Mouse (Mus musculus): ENCODE measurements around the gene Ndufb5. TPM values are rescaled to one million over a fixed set of nuclear protein-coding genes. Genes with fewer than 3 reads are reported as not detected.

The Ndufb5 gene
- polyA plus RNA-seq, 1 experiment from 2014 or later, result 333 TPM

GRCm38 (mm10) chr3:32759212-32759611, 22.4 kb downstream of the Ndufb5 start:
- H3K4me3 ChIP-seq (ENCODE audit: low read depth, low read length), result no peak overlapping the region
- no peaks in the 10 kb centered on the region for H3K9me3 ChIP-seq (replicated peaks; ENCODE audit: control insufficient read depth, low read length)
- no peaks in the 10 kb centered on the region for H3K36me3 ChIP-seq (replicated peaks; ENCODE audit: control insufficient read depth, insufficient read depth, low read depth, low read length)
- no peaks in the 10 kb centered on the region for H3K4me1 ChIP-seq (ENCODE audit: control insufficient read depth, insufficient read depth, low read length)
- 78% methylated on average over 5 of the region's 5 CpGs for WGBS
- H3K27me3 ChIP-seq (ENCODE audit: control insufficient read depth, insufficient read depth, low read length), result no peaks in the 10 kb centered on the region
- no peak overlapping the region for H3K9ac ChIP-seq (replicated peaks; ENCODE audit: low read length)
- DNase-seq (ENCODE audit: low spot score) (no peak), ATAC-seq (replicated peaks; ENCODE audit: insufficient number of reproducible peaks, low FRiP score, low TSS enrichment, low read depth) (no peak)
- no peak overlapping the region for H3K4me2 ChIP-seq (ENCODE audit: low read depth, low read length)
- no peak overlapping the region for H3K27ac ChIP-seq (replicated peaks; ENCODE audit: low read depth, low read length)

- Histone ChIP-seq H3K4me1 (ENCODE audit: control insufficient read depth, insufficient read depth, low read length) (no peaks in the 10 kb centered on the region), H3K27ac (replicated peaks; ENCODE audit: low read depth, low read length) (no peak overlapping the region), H3K4me2 (ENCODE audit: low read depth, low read length) (no peak overlapping the region), H3K9ac (replicated peaks; ENCODE audit: low read length) (no peak overlapping the region), H3K27me3 (ENCODE audit: control insufficient read depth, insufficient read depth, low read length) (no peaks in the 10 kb centered on the region), H3K36me3 (replicated peaks; ENCODE audit: control insufficient read depth, insufficient read depth, low read depth, low read length) (no peaks in the 10 kb centered on the region), H3K4me3 (ENCODE audit: low read depth, low read length) (no peak overlapping the region), H3K9me3 (replicated peaks; ENCODE audit: control insufficient read depth, low read length) (no peaks in the 10 kb centered on the region)
- DNase-seq (ENCODE audit: low spot score) (no peak), ATAC-seq (replicated peaks; ENCODE audit: insufficient number of reproducible peaks, low FRiP score, low TSS enrichment, low read depth) (no peak)
- WGBS, result 63% methylated on average over 8 of the region's 8 CpGs
Measured at GRCm38 (mm10) chr3:32762962-32763361, 26.2 kb downstream of the Ndufb5 start.

GRCm38 (mm10) chr3:32763902-32764301, 27.1 kb downstream of the Ndufb5 start:
- 48% methylated on average over 7 of the region's 7 CpGs for WGBS

GRCm38 (mm10) chr3:32770781-32771180, 34.0 kb downstream of the Ndufb5 start:
- Histone ChIP-seq H3K27ac (replicated peaks; ENCODE audit: low read depth, low read length) (no peak overlapping the region), H3K27me3 (ENCODE audit: control insufficient read depth, insufficient read depth, low read length) (no peaks in the 10 kb centered on the region), H3K36me3 (replicated peaks; ENCODE audit: control insufficient read depth, insufficient read depth, low read depth, low read length) (no peaks in the 10 kb centered on the region), H3K9ac (replicated peaks; ENCODE audit: low read length) (no peak overlapping the region), H3K4me2 (ENCODE audit: low read depth, low read length) (no peak overlapping the region), H3K4me1 (ENCODE audit: control insufficient read depth, insufficient read depth, low read length) (no peaks in the 10 kb centered on the region), H3K9me3 (replicated peaks; ENCODE audit: control insufficient read depth, low read length) (no peaks in the 10 kb centered on the region), H3K4me3 (ENCODE audit: low read depth, low read length) (no peak overlapping the region)
- 85% methylated on average over 2 of the region's 2 CpGs for WGBS
- ATAC-seq (replicated peaks; ENCODE audit: insufficient number of reproducible peaks, low FRiP score, low TSS enrichment, low read depth), result no peak
- DNase-seq (ENCODE audit: low spot score), result no peak

More at GRCm38 (mm10) chr3:32763902-32764301, 27.1 kb downstream of the Ndufb5 start:
- Histone ChIP-seq H3K36me3 (replicated peaks; ENCODE audit: control insufficient read depth, insufficient read depth, low read depth, low read length) (no peaks in the 10 kb centered on the region), H3K9me3 (replicated peaks; ENCODE audit: control insufficient read depth, low read length) (no peaks in the 10 kb centered on the region), H3K27me3 (ENCODE audit: control insufficient read depth, insufficient read depth, low read length) (no peaks in the 10 kb centered on the region), H3K4me2 (ENCODE audit: low read depth, low read length) (no peak overlapping the region), H3K4me3 (ENCODE audit: low read depth, low read length) (no peak overlapping the region), H3K27ac (replicated peaks; ENCODE audit: low read depth, low read length) (no peak overlapping the region), H3K9ac (replicated peaks; ENCODE audit: low read length) (no peak overlapping the region), H3K4me1 (ENCODE audit: control insufficient read depth, insufficient read depth, low read length) (no peaks in the 10 kb centered on the region)
- ATAC-seq (replicated peaks; ENCODE audit: insufficient number of reproducible peaks, low FRiP score, low TSS enrichment, low read depth) (no peak), DNase-seq (ENCODE audit: low spot score) (no peak)

Other genes starting within 250 kb of the Ndufb5 start
- gene Kcnmb3, start 244.8 kb upstream of the Ndufb5 start, polyA plus RNA-seq (2014; fragmentation: Nextera tagmentation; extraction: Ambion mirVana), result not detected in 2 replicates
- 51.7 and 54.3 TPM in 2 replicates for gene Zfp639, start 226.7 kb upstream of the Ndufb5 start, polyA plus RNA-seq (2014; fragmentation: Nextera tagmentation; extraction: Ambion mirVana)
- 28.9 and 36.5 TPM in 2 replicates for gene Mfn1, start 207.5 kb upstream of the Ndufb5 start, polyA plus RNA-seq (2014; fragmentation: Nextera tagmentation; extraction: Ambion mirVana)
- gene Gnb4, start 120.4 kb upstream of the Ndufb5 start, polyA plus RNA-seq (2014; fragmentation: Nextera tagmentation; extraction: Ambion mirVana), result 47.3 and 48.5 TPM in 2 replicates
- 265 and 285 TPM in 2 replicates for gene Actl6a, start 30.7 kb upstream of the Ndufb5 start, polyA plus RNA-seq (2014; fragmentation: Nextera tagmentation; extraction: Ambion mirVana)
- 41.9 and 50.4 TPM in 2 replicates for gene Mrpl47, start 615 bp downstream of the Ndufb5 start, polyA plus RNA-seq (2014; fragmentation: Nextera tagmentation; extraction: Ambion mirVana)
- 4.6 TPM in 2 replicates for gene Usp13, start 80.6 kb downstream of the Ndufb5 start, polyA plus RNA-seq (2014; fragmentation: Nextera tagmentation; extraction: Ambion mirVana)